Mouse (Mus musculus) cerebellum, adult 11-12 months (tissue): ENCODE measurements around the gene Cpne5.
A peak's percentile ranks its signal among the peaks of the same experiment; 100 is the strongest.
"Not testable (repeated sequence)": the region's sequence is repeated elsewhere in the genome, so short reads cannot be mapped to it uniquely, and the experiment has no call there.

Source experiments
- DNase-seq: peaks from one replicate; pipeline ENCODE4 v3.0.0; 2022

Cpne5 gene

DNA sequence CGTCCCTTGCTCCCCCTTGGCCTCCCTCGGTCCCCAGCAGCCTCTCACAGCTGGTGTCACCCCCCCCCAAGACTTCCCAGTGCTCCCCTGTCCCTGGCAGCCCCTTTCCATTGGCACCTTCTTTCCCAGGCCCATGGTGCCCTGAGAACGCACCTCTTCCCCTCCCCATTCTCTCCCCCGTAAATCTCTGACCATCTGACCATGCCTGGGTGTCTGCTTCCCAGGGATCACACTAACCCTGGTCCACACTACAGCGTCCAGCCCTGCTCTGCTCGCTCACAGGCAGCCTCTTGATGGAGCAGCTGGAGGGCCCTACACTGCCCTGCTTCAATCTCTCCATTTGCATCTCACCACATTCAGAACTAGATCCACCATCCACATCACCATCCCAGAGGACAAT lies 18.5 kb upstream of the Cpne5 start:
- DNase-seq: no peak

DNA sequence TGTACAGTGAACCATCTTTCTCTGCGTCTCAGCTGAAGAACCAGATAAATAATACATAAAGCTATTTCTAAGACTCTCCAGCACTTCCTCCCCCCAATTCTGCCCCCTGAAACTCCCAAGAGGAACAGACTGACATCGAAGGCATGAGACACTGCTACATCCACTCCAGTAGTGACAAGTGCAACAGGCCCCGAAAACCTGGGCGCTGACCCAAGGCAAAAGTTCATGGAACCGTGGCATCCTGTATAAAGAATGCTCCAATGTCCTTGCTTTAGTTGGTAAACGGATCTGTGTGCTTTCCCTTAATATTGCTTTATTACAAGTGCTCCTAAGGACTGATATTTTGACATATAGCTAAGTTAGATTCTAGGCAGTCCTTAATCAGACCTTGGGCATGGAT lies 16.8 kb upstream of the Cpne5 start:
- DNase-seq: not testable (repeated sequence)

DNA sequence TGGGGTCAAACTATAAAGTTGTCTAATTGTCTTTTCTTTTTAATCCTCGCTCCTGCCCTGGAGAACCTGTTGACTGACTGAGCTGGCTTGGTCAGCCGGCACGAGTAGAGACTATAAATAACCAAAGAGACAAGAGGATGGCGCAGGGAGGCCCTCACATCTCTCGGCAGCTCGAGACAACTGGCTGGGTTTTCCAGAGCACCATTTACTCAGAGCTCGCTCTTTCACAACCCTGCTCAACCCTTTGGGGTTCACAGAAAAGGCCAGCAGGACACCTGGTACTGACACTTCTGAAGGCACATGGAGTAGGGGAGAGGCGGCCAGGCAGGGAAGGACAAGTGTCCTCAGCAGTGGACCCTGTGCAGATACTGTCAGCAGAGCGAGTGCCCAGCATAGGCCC lies 15.7 kb upstream of the Cpne5 start:
- no peak for DNase-seq

DNA sequence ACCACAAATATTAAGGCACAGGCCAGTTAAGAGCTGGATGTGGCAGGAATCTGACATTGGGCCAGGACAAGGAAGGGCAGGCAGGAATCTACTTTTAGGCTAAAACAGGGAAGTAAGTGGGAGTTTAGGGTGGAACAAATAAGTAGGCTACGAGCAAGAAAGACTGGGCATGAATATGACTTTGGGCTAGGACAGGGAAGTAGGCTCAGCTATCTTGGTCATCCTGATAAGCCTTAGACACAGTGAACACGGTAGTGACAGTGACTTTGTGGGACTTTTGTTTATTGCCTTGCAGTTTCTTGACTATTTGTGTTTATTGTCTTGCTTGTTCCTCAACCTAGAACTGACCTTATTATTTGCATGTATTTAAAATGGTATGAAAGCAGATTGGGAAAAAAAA lies 15.3 kb upstream of the Cpne5 start:
- DNase-seq: no peak

DNA sequence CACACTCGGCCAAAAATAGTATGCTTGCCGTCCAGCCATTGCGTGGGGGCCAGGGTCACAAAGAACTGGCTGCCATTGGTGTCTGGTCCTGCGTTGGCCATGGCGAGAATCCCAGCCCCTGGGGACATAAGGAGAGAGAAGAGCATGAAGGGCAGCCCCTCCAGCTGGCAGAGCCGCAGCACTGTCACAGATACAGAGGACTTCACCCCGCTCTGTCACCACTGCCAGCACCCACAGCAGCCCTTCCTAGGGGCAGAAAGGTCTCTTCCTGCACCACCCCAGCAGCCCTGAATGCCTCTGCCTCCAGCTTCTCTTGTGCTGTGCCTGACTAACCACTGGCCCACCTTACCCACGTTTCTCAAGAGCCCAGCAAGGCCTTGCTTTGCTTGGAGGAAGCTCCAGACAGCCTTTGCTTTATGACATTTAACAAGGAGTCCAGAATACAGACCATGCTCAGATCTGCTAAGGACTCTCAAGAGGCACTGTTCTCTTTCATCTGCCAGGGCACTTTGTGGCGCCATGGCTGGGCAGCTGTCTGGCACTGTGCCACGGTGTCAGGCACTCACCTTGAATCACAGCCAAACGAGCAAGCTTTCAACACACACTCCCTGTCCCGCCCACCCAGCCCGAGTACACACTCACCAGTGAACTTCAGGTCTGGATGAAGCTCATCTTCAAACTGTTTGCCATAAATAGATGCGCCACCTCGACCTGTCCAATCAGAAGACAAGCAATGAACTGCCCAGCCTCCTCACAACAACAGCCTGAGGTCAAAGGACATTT lies 13.8 kb upstream of the Cpne5 start:
- DNase-seq: no peak

DNA sequence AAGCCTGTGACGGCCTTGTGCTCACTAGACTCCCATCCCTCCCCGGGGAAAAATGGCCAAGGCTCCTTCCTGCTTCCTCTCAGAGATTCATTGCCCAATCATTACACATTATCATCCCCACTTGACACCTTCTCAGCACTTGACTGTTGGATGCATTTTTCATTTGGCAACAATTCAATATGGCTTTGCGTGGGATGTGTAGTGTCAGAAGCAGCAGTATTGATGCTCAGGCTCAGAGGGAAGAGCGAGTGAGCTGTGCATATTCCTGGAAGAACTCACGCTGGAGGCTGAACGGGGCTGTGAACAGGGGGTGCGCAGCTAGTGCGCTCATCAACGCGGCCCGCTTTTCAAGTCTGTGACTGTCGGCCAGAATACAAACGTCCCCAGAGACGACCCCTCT lies 13.0 kb upstream of the Cpne5 start:
- not testable (repeated sequence) for DNase-seq

DNA sequence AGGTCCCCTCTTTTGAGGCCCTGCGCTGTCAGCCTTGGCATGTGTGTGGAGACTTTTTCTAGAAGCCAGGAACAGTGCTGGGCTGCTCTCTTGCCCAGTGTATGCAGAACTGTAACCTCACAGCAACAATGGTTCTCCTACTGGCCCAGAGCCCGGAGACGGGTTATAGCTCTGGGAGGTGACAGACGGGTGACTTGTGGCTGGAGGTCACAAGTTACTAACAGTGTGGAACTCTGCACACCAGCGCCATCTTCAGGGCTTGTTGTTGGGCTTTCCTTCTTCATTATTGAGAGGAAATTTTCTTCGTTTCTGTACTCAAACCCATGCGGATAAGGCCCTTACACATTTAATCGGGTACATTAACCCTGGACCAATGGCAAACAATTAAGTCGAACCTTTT lies 11.5 kb upstream of the Cpne5 start:
- DNase-seq: no peak

DNA sequence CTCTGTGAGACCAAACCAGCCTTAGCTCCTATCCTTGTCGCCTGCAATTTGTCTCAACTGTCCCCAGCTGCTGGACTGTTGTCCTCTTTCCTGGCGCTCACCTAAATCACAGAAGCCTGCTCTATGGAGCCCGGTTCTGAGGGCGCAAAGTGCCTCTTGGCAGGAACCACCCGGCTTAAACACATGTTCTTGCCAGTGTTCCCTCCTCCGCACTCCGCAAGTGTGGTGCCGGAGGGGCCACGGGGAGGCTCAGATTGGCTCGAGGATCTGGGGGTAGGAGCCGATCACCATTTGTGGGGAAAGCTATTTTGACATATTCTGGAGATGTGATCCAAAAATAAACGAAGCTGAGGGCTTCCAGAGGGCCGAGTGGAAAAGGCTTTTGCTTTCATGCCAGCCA lies 9.9 kb upstream of the Cpne5 start:
- DNase-seq: no peak

DNA sequence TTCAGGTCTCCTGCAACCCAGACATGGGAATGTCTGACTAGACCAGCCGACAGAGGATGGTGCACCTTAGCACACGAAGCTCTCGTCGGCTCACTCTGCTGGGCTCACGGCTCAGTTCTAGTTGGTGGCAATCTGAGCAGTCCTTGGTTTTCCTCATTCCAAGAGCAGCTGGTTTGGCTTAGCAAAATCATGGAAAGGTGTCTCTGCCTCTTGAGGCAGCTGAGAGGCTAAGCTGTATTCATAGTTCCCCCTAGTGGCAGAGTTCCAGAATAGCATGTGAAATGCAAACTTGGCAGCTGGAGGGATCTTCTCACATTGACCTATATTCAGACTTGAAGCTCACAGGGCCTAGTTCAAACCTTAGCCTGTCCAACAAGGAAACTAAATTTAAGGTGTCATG lies 8.6 kb upstream of the Cpne5 start:
- peak; percentile 49 for DNase-seq

DNA sequence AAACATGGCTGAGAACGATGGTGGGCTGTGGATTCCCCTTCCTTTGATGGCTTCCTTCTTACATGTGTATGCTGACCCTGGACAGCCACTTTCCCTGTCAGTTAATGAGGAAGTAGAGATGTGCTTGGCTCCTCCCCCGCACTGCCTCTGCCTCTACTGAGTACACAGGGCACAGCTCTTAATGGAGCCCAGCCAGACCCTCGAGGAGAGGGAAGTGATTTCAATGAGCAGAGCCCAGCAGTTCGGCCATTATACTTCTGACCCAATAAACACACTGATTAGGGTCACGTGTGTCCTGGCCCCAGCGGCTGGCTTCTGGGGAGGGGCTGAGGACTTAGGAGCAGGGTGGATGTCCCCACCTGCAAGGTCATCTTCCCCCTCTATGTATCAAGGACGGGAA lies 7.8 kb upstream of the Cpne5 start:
- no peak for DNase-seq

DNA sequence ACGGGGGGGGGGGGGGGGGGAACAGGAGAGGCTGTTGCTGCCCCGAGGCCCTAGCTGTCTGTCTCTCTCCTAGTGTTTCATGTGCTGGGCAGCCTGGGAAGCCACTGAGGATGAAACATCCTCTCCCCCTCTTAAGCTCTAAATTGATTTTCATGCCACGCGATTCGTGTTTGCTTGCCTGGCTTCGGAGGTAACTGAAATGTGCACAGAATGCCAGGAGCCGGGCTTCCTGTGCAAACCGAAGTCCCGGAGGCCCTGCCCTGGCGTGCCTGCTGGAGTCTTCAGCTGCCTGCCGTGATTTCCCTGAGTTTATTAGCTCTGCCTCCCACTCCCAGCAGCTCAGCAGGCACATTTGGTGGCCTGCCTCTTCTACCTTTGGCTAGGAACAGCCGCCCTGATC lies 6.9 kb upstream of the Cpne5 start:
- DNase-seq: no peak

DNA sequence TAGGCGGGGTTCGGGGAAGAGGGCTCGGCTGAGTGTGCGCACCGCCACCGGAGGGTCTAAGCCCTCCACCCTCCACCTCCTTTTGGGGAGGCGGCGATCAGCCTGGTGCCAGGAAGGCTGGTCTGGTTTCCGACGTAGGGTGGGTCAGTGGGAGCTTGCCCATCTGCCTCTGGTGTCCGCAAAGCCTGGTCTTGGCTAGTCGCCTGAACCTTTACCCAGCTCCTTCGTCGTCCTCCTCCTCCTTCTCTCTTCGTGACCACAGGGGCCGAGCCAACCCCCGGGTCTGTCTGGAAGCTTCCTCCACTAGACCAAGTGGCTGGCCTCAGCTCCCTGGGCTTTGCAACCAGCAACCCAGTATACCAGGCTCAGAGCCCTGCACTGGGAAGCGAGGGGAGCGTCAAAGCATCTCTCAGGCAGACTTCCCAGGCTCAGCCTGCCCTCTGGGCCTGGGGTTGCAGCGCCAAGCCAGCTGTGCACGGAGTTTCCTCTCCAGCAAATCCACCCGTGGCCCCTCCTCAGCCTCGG lies 516 bp upstream of the Cpne5 start:
- no peak for DNase-seq

DNA sequence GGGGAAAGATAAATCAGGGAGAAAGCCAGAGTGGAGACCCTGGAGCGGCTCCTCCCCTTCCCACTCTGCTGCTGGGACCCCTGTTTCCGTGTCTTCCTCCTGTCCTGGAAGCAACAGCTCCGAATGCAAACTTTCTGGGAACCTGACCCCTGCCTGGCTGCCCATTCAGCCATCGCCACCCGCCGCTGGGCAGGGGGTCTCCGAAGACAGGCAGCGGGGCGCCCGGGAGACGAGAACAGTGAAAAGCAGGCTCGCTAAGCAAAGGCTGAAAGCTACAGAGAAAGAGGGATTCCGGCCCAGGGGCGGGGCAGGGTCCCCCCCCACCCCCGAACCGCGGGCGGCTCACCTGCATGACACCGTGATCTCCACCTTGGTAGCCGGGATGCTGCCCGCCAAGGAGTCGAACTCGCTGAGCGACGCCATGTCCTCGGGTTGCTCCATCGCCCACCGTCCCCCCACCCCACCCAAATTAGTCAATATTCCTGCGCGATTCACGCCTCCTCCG lies 648 bp downstream of the Cpne5 start:
- no peak for DNase-seq

DNA sequence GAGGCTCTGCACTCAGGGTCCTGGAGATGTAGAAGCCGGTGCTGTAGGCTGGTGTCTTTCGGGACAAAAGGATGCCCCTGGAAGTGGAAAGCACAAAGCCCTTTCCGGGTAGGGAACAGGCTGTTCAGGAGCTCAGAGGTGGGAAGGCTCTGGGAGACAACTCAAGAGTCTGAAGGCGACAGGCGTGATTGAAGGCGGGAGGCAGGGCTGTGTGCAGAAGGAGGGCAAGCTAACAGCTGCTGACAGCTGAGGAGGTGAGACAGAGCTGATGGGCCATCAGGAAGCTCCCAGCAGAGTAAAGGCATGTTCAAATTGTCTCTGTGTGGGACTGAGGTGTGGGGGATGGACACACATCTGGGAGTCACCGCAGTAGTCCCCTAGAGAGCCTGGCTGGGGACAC lies 1.9 kb downstream of the Cpne5 start:
- no peak for DNase-seq

DNA sequence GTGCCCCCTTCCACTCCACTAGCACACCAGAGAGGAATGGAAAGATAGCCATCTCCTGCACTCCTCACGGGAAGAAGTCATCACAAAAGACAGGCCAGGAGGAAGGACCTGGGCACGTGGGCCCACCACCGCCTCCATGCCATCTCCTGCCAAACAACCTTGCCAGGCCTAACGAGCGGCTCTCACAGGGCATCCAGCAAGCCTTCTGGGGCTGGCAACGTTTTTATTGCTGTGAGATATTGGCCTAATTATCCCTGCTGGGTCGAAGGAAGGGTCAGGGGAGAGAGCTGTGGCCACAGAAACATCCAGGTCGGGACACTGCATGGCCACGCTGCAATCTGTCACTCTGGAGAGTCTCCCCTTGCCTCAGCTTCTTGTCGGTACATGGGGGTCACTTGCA lies 6.9 kb downstream of the Cpne5 start:
- no peak for DNase-seq

DNA sequence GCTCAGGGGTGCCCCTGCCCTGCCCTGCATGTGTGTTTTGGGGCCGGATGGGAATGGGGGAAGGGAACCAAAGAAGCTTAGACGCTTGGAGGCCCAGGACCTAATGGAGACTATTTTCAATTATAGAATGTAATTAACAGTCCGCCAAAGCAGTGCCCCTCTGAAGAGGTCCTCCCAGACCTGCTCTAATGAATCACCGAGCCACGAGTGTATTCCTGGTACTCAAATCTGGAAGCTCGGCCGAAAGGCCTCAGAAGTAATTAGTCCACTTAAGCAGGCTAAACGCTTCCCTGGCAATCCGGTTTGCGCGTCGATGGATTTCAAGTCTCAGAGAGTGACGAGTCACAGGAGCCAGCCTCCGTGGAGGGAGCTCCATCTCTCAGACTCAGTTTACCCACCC lies 17.3 kb downstream of the Cpne5 start:
- DNase-seq: no peak

DNA sequence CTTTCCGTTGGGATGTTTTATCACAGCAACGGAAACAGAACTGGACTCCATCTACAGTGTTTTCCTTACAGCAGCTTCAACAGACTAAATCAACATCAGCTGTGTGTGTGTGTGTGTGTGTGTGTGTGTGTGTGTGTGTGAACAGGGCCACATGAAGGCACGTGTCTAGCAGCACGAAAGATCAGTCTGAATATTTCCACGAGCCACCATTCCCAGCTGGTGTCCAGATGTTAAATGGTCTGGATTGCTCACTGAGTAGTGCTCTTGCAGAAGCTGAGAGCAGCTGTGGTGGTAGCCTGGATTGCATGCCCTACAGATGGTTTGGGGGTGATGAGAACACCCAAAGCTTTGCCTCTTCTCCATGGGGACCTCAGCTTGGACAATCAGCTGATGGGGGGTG lies 19.9 kb downstream of the Cpne5 start:
- DNase-seq: no peak

DNA sequence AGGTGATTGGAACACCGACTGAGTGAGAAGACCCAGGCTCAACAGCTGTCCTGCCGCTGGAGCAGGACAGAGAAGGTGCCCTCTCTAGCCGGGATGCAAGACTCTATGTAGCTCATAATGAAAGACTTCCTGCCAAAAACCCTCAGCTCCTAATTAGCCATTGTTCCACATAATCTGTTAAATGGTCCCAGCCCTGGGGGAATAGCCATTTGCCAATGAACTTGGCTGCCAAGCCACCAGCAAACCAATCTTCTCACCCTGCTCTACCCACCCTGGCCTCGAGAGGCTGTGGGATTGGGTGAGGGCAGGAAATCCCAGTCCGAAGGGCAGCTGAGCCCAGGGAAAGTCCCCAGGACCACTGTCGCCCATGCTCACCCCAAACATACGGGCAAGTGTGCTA lies 21.9 kb downstream of the Cpne5 start:
- DNase-seq: no peak

DNA sequence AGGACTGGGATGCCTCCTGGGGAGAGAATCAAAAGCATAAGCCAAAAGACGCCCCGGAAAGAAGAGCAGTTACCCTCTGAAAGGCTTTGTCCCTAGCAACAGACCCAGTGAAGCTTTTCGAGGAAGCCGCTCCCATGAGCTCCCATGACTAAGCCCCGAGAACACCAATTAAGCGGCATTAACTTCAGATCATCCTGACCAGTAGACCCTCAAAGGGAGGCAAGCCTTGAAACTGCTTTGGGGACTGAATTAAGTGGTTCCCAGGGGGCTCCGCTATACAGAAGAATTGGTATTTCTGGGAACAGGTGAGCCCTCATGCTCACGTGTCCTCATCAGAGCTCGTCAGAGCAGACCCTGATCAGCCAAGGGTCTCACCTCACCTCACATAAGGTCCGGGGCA lies 23.3 kb downstream of the Cpne5 start:
- no peak for DNase-seq

DNA sequence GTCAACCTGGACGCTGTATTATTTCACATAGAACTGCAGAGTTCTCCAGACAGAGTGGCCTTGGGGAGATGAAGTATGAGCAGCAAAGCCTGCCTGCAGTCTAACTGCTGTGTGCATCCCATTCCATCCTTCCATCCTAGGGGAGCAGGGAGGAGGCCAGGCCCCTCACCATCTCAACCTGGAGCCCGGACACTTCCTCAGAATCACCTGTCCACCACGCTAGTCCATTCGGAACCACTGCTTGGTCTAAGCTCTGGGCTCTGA lies 23.8 kb downstream of the Cpne5 start:
- DNase-seq: no peak

DNA sequence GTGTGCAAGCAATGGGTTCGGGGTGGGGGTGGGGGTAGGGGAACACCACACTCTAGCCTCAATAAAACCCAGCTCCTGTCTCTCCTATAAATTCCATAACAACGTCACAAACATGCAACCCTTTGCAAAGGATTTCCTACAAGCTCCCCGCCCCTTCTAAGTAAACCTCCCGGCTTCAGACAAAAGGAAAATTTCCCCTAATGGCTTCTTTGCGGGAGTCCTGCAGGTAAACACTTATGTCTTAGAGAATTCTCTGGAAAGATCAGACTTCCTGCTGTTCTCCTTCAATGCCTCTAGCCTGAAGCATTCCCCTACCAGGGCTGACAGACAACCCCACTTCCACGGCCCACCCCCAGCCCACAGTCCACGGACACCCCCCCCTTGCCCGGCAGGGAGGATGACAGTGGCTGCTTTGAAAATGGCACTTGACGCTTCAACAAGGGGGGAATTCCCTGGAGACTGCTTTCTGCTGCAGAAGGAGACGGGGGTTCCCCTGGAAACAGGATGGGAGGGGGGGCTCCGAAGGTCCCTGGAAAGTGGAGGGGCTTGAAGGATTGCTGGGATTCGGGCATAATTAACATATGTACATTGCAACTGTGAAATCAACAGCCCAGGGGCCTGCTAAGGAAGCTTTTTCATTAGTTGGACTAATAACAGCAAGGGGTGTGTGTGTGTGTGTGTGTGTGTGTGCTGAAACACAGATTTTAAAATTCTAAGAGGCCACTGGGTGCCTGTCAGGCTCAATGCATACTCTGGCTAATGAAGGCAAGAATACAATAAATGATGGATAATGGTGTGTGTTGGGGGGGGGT lies 24.4 kb downstream of the Cpne5 start:
- no peak for DNase-seq

DNA sequence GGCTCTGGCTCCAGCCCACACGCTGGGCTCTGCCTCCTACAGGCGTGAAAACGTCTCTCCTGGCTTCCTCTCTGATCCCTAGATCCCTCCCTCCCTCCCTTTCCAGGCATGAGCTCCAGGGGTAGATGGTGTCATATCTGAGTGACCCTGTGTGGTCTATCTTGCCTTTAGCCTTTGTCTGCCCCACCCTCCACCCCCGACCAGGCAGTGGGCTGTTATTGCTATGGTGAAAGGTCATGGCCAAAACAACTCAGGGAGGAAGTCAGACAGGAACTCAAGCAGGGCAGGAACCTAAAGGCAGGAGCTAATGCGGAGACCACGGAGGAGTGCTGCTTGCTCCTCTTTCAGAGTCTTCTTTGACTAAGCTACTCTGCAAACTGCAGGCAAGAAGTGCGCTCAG lies 26.1 kb downstream of the Cpne5 start:
- no peak for DNase-seq

DNA sequence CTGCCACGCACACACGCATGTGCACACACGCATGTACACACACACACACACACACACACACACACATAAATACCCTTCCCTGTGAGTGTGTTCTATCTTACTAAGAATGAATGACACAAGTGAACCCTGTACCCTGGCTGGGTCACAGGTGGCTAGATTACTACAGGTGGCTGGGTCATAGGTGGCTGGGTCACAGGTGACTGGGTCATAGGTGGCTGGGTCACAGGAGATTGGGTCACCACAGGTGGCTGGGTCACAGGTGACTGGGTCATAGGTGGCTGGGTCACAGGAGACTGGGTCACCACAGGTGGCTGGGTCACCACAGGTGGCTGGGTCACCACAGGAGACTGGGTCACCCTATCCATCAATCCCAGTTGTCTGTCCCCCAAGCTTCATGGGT lies 27.9 kb downstream of the Cpne5 start:
- no peak for DNase-seq

DNA sequence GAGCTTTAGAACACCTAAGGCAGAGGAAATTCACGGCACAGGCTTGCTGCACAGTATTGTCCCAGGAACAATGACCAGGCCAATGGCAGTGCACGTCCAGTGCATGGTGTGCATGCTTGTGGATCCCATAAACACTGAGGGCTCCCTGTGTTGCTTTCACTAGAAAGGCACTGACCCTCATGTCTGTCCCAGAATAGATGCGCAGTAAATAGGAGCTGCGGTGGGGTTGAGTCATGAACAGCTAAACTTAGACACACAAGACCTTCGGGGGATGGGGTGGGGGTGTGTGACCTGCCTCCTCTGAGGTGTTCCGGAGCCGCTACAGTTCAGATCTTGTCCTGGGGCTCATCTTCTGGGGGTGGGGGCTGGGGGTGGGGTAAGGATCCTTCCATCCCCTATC lies 31.9 kb downstream of the Cpne5 start:
- DNase-seq: no peak

DNA sequence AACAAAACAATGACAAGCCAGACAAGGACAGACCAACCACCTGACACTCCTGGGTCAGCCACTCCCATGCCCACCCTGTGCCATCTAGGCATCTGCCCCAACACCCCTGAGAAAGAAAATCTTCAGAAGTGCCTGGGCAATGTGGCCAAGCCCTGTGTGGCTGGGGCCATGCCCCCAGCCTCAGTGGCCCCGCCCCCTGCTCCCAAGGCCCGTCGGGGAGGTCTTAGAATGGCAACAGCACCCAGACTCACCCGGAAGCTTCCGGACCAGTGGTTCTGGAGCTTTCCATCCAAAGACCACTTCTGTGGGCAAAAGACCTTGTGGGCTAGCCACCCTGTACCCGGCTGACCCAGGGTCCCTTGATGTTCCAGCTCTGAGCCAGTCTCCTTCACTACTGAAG lies 35.4 kb downstream of the Cpne5 start:
- DNase-seq: no peak
